Mouse (Mus musculus): ENCODE measurements around the gene Olfr113.
"Not testable (repeated sequence)": the region's sequence is repeated elsewhere in the genome, so short reads cannot be mapped to it uniquely, and the experiment has no call there.

The Olfr113 gene

DNA sequence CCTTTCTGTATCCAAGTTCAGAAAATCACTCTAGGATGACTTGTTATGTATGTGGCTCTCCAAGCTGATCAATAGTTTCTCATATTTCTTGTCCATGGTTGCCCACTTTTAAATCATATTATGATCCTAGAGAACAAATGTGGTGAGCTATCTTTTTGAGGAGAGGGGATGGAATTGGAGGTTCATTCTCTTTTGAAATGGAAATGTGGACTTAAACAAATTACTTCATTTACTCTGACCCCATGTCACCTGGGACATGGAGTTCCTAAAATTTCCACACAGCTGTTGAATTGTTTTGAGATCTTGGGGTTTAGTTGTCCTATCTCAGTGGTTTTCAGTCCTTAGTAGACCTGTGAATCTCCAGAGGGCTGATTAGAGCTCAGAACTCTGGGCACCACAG, at the start of gene Olfr113:
Gene Olfr113 (minus strand): TSS at position 101 of the 400 bp plus-strand sequence.
- DNase-seq = no peak

DNA sequence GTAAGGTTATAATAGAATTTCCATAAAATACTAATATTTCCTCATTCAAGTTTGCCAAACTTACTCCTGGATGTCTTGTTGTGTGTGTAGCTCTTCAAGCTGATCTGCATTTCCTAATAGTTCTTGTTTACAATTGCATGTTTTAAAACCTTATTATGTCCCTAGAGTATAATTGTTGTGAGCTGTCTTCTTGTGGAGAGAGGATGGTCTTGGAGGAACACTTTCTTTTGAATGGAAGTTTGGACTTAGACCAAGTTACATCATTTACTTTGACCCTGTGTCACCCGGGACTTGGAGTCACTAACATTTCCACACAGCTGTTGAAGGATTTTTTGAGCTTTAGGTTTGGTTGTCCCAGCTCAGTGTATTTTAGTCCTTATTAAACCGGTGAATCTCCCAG, 49.5 kb upstream of the Olfr113 start, which contains the start of the genes Olfr115 and Olfr116:
Gene Olfr115 (minus strand): TSS at position 101 of the 400 bp plus-strand sequence.
Gene Olfr116 (minus strand): TSS at position 191 of the 400 bp plus-strand sequence.
- no peak for DNase-seq

DNA sequence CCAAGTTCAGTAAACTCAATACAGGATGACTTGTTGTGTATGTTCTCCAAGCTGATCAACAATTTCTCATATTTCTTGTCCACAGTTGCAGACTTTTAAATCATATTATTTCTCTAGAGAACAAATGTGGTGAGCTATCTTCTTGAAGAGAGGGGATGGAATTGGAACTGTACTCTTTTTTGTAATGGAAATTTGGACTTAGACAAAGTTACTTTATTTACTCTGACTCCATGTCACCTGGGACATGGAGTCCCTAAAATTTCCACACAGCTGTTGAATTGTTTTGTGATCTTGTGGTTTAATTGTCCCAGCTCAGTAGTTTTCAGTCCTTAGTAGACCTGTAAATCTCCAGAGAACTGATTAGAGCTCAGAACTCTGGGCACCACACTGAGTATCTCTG, 15.2 kb upstream of the Olfr113 start, which contains the start of gene Olfr114:
Gene Olfr114 (minus strand): TSS at position 101 of the 400 bp plus-strand sequence.
- DNase-seq = no peak

DNA sequence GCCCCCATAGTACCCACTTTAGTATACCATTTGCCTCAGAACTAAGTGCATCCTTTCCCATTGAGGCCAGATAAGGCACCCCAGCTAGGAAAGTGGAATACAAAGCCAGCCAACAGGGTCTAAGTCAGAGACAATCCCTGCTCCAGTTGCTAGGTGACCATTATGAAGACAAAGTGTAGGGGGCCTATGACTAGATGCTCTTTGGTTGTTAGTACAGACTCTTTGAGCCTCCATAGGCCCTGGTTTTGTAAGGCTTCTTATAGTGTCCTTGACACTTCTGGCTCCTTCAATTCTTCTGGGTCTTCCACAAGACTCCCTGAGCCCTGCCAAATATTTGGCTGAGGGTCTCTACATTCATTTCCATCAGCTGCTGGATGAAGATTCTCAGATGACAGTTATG, 8.1 kb downstream of the Olfr113 start, which contains the start of gene Olfr112:
Gene Olfr112 (minus strand): TSS at position 101 of the 400 bp plus-strand sequence.
- no peak for DNase-seq

DNA sequence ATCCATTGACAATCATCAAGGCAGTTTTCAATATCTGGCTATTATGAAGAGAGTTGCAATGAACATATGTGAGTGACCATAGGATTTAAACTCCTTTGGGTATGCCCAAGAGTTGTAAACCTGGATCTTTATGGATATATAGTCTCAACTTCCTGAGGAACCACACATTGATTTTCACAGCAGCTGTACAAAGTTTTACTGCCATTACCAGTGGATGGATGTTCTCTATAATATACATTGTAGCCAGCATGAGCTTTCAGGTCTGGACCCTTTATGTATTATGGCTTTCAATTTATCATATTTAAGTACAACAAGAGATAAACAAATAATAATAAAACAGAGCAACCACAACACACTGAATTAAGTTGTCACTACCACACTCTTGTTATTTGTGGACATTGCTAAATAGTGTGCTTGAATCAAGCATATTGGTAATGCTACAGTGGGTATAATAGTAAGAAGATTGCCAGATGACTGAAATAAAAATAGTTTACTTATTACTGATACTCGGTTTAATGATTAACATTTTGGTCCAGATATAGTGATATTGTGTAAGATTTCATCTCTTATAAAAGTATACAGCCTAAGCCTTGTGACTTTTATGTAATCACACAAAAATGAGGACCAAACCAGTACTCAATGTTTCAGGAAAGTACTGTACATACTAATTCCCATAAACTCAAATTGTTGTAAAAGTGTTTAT, 18.4 kb downstream of the Olfr113 start:
- DNase-seq = no peak

DNA sequence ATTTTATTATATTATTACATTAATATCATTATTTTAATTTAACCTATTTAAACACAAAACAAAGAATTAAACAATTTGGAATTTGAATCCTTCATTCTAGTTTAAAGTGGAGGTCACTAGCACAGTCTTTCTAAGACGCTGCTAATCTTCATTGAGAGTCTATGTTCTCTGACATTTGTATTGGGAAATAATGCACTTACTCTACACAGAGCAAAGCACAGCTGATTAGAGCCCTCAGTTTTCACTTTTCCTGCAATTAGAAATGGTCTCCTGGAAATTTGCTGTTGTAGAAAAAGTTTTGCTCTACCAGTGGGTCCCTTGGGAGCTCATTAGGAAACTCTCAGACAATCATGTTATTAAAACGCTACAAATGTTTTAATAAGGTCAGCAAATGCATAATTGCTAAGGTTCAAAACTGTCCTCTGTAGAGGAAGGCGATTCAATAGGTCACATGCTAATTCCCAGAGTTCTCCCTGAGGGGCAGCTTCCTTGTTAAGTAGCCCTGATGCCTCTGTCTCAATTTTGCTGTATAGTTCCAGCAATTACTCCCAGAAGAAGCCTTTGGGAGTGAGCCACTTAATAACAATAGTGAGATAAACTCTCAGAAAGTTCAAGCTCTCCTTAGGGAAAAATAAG, 33.5 kb downstream of the Olfr113 start:
- no peak for DNase-seq

DNA sequence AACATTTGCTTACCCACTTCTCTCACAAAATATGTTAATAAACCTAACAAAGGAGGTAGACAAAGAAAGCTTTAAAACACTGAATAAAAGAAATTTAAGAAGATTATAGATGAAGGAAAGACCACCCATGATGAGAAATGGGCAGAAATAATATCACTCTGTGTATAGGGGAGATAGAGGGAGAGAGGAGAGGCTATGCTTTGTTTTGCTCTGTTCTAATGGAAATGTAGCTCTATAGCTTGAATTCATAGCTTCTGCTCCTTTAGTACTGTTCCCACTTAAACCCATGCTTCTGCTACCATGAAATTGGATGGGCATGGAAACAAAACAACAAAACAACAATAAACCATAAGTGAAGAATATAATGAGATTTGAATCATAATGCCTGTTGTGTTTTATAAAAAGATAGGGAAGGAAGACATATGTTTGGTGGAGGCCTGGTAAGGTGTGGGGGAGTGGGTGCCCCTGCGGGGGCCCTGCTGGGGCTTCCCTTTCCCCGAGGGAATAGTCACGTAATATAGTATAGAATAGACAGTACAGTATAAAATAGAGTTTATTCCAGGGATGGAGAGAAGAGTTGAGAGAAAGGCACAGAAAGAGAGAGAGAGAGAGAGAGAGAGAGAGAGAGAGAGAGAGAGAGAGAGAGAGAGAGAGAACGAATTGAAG, 35.9 kb downstream of the Olfr113 start:
- DNase-seq = no peak

DNA sequence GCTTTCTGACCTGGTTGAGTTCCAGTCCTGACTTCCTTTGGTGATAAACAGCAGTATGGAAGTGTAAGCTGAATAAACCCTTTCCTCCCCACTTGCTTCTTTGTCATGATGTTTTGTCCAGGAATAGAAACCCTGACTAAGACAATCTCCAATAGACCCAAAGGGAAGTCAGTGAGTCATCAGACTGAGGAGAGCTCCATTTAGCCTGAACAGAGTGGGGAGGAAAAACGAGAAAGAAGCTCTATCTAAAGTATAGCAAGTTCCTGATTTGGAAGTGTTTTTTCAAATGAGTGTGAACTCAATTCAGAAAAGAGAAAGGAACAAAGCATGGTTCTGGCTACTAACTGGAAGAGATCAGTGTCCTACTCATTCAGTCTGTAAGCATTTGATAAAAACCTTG, 39.0 kb downstream of the Olfr113 start:
- DNase-seq = not testable (repeated sequence)

DNA sequence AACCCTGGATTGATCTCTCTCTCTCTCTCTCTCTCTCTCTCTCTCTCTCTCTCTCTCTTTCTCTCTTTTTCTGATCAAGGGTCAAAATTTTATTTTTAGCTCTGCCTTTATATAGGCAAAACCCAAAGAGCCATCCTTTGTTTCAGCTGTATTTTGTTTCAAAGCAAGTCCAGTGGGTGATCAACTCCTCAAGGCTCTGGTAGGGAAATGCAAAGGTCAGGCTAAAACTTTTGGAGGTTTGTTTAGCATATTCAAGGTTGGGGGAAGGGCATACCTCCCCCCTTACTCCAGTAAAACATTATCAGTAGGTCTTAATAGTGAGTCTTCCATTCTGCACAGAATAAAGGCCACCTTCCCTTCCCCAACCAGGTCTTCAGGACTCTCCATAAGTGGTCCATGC, 42.3 kb downstream of the Olfr113 start:
- DNase-seq = no peak

DNA sequence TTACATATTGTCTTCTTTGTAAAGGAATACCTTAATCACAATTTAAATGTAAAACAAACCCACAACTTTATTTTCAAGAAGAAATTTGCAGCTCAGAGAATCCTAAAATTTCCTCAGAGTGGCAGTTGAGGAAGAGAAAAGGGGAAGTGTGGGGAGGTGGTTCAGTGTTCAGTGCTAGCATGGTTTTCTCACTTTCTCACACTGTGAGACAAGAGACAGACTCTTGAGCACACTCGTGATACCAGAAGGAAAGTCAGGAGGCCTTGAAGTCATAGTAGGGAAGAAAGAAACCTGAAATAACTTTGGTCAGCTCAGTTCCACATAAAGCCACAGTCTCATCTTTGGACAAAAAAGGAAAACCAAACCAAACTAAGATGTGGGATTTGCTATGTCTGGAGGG, 52.0 kb downstream of the Olfr113 start:
- not testable (repeated sequence) for DNase-seq

DNA sequence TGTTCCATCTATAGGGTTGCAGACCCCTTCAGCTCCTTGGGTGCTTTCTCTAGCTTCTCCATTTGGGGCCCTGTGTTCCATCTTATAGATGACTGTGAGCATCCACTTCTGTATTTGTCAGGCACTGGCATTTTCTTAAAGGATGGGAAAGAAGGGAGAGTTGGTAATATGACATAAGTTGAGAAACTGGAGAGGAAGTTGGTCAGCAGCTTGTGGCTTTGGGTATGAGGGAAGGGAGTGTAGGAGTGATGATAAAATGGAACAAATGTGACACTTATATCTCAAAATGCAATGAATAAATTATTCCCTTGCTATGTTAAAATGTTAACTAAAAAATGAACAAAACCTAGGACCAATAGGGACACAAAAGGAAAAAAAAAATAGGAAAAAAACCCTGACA, 52.9 kb downstream of the Olfr113 start:
- DNase-seq = not testable (repeated sequence)

Data from cerebellum, postnatal 25 days (tissue).